ENCODE assay signal across 20 mouse cellular contexts in the genomic region with DNA sequence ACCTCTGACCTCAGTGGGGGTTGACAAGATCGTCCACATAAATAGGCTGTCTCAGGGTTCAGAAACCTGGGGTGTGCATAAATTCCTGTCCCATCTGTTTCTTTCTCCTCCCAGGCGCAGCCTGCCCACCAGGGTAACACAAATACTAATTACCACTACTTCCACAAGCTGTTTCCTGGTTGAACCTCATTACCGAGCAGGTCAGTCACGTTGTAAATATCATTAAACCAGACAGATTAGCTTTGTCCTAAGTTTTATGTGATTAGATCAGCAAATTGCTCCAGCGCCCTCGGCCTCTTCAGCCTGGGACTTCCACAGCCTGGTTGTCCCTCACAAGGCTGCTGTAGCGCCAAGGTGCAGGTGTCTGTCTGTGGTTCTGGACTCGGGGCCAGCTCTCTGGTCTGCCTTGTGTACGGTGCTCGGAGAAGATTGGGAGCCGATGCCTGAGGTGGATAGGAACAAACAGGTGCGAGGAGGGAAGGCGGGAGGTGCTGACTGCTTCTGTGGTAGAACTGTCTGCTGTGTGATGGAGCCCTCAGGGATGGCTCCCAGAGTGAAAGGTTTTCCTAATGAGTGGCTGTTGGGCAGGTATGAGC. TPM values are rescaled to one million over a fixed set of nuclear protein-coding genes. Genes with fewer than 3 reads are reported as not detected.
DNase-seq lines count a peak whose midpoint lies in the region; ATAC-seq and TF ChIP-seq lines count a peak whose summit lies in the region.
"Had no signal": no experiment of that assay in that cellular context is flagged by ENCODE, and none has a peak within 500 bp of the region (broad histone marks: within the 10 kb centered on the region; RNA-seq: fewer than 3 reads in every experiment).

No protein-coding gene starts in this region.

- ATAC-seq in forebrain, embryonic 12.5 days (ENCODE audit: low FRiP score), result 0 out of 2 replicates have a peak, but pooled peaks have one; percentile 18
- ATAC-seq in forebrain, embryonic 14.5 days, result no peak
- no peak for ATAC-seq in midbrain, postnatal 0 days (ENCODE audit: low FRiP score)
- no peak for ATAC-seq in midbrain, embryonic 14.5 days (ENCODE audit: low FRiP score, low TSS enrichment)
- ATAC-seq in limb, embryonic 11.5 days (ENCODE audit: insufficient number of reproducible peaks, low FRiP score, low TSS enrichment, low read depth), result no peak
- ATAC-seq: activated CD4-positive, CD25-positive, alpha-beta regulatory T cell, adult 4 months; midbrain, embryonic 16.5 days had no signal

- no peak overlapping the region for H3K9ac ChIP-seq in forebrain, embryonic 12.5 days
- H3K9ac ChIP-seq in forebrain, embryonic 14.5 days (ENCODE audit: low read length), result no peak overlapping the region
- H3K9ac ChIP-seq in midbrain, postnatal 0 days (replicated peaks; ENCODE audit: low read length, poor library complexity, severe bottlenecking), result no peak overlapping the region
- no peak overlapping the region for H3K9ac ChIP-seq in midbrain, embryonic 14.5 days (replicated peaks; ENCODE audit: low read length)
- no peak overlapping the region for H3K9ac ChIP-seq in limb, embryonic 11.5 days (ENCODE audit: low read length)
- H3K9ac ChIP-seq: kidney, embryonic 15.5 days had no signal

- H3K4me1 ChIP-seq in forebrain, embryonic 12.5 days, result peaks cover 18% of the 10 kb centered on the region
- H3K4me1 ChIP-seq in forebrain, embryonic 14.5 days (ENCODE audit: control insufficient read depth, insufficient read depth, low read length), result no peaks in the 10 kb centered on the region
- no peaks in the 10 kb centered on the region for H3K4me1 ChIP-seq in midbrain, postnatal 0 days (ENCODE audit: insufficient read depth, low read length)
- H3K4me1 ChIP-seq in midbrain, embryonic 14.5 days (ENCODE audit: control insufficient read depth, insufficient read depth, low read length), result peaks cover 6% of the 10 kb centered on the region; the same call in 1 of the 2 replicates
- peaks cover 8% of the 10 kb centered on the region for H3K4me1 ChIP-seq in limb, embryonic 11.5 days (ENCODE audit: control insufficient read depth, insufficient read depth, low read length)

- 67% methylated on average over 13 of the region's 13 CpGs for WGBS in forebrain, embryonic 12.5 days
- 53% methylated on average over 13 of the region's 13 CpGs for WGBS in forebrain, embryonic 14.5 days
- 67% methylated on average over 13 of the region's 13 CpGs for WGBS in midbrain, postnatal 0 days
- WGBS in midbrain, embryonic 14.5 days, result 71% methylated on average over 13 of the region's 13 CpGs
- WGBS in limb, embryonic 11.5 days, result 31% methylated on average over 13 of the region's 13 CpGs

- DNase-seq in forebrain, embryonic 14.5 days (ENCODE audit: low spot score), result no peak
- peak; percentile 37 for DNase-seq in midbrain, postnatal 0 days (ENCODE audit: low spot score)
- DNase-seq in midbrain, embryonic 14.5 days, result no peak
- peak; percentile 44 for DNase-seq in brain, embryonic 14.5 days (ENCODE audit: low read depth)
- peak; percentile 41 for DNase-seq in limb, embryonic 11.5 days (ENCODE audit: low spot score)
- no peak for DNase-seq in spleen, adult 18-20 months
- DNase-seq: adrenal gland, postnatal 25 days; heart, adult 2 months; liver; lung, adult 18-20 months; lung, postnatal 4 days; right cerebral cortex, adult 18-20 months; thymus, postnatal 14 days had no signal

- no peaks in the 10 kb centered on the region for H3K9me3 ChIP-seq in forebrain, embryonic 12.5 days
- H3K9me3 ChIP-seq in forebrain, embryonic 14.5 days (replicated peaks; ENCODE audit: control insufficient read depth, low read length), result no peaks in the 10 kb centered on the region
- H3K9me3 ChIP-seq in midbrain, postnatal 0 days (ENCODE audit: low read length), result no peaks in the 10 kb centered on the region
- no peaks in the 10 kb centered on the region for H3K9me3 ChIP-seq in midbrain, embryonic 14.5 days (ENCODE audit: control insufficient read depth, low read length)
- no peaks in the 10 kb centered on the region for H3K9me3 ChIP-seq in limb, embryonic 11.5 days (ENCODE audit: control insufficient read depth, low read length)
- H3K9me3 ChIP-seq: embryonic facial prominence, embryonic 12.5 days; kidney, embryonic 15.5 days had no signal

- peak overlapping the region; percentile 22; the same call in 1 of the 2 replicates for H3K27ac ChIP-seq in forebrain, embryonic 12.5 days
- H3K27ac ChIP-seq in forebrain, embryonic 14.5 days (ENCODE audit: low read depth, low read length), result no peak overlapping the region
- H3K27ac ChIP-seq in midbrain, postnatal 0 days (ENCODE audit: low read depth, low read length), result no peak overlapping the region
- H3K27ac ChIP-seq in midbrain, embryonic 14.5 days (replicated peaks; ENCODE audit: low read depth, low read length), result no peak overlapping the region
- no peak overlapping the region for H3K27ac ChIP-seq in limb, embryonic 11.5 days (replicated peaks; ENCODE audit: low read depth, low read length)
- H3K27ac ChIP-seq: embryonic facial prominence, embryonic 12.5 days; heart, adult 2 months; kidney, embryonic 15.5 days; left cerebral cortex, adult 2 months; stomach, postnatal 0 days had no signal

- H3K27me3 ChIP-seq in forebrain, embryonic 12.5 days, result peaks cover 4% of the 10 kb centered on the region; the same call in 1 of the 2 replicates
- H3K27me3 ChIP-seq in forebrain, embryonic 14.5 days (replicated peaks; ENCODE audit: control insufficient read depth, insufficient read depth, low read length), result no peaks in the 10 kb centered on the region
- H3K27me3 ChIP-seq in midbrain, postnatal 0 days (ENCODE audit: insufficient read depth, low read length), result no peaks in the 10 kb centered on the region
- no peaks in the 10 kb centered on the region for H3K27me3 ChIP-seq in midbrain, embryonic 14.5 days (ENCODE audit: control insufficient read depth, insufficient read depth, low read length)
- H3K27me3 ChIP-seq in limb, embryonic 11.5 days (ENCODE audit: control insufficient read depth, insufficient read depth, low read length), result no peaks in the 10 kb centered on the region
- H3K27me3 ChIP-seq: embryonic facial prominence, embryonic 12.5 days; kidney, embryonic 15.5 days had no signal

- no peak overlapping the region for H3K4me2 ChIP-seq in forebrain, embryonic 12.5 days
- H3K4me2 ChIP-seq in forebrain, embryonic 14.5 days (ENCODE audit: low read length), result no peak overlapping the region
- H3K4me2 ChIP-seq in midbrain, postnatal 0 days (ENCODE audit: low read depth, low read length, poor library complexity, severe bottlenecking), result no peak overlapping the region
- H3K4me2 ChIP-seq in midbrain, embryonic 14.5 days (ENCODE audit: low read length), result no peak overlapping the region
- no peak overlapping the region for H3K4me2 ChIP-seq in limb, embryonic 11.5 days (ENCODE audit: low read depth, severe bottlenecking)
- H3K4me2 ChIP-seq: embryonic facial prominence, embryonic 12.5 days; kidney, embryonic 15.5 days had no signal

- TF ChIP-seq POLR2A in brain, embryonic 14.5 days (IDR thresholded peaks at IDR 0.05; ENCODE audit: borderline replicate concordance, extremely low read depth, insufficient read depth, insufficient read length, poor library complexity, severe bottlenecking), result no peak

- TF ChIP-seq CTCF in midbrain, postnatal 0 days (IDR thresholded peaks at IDR 0.05), result no peak
- TF ChIP-seq CTCF in brain, embryonic 14.5 days (IDR thresholded peaks at IDR 0.05; ENCODE audit: borderline replicate concordance, extremely low read depth, insufficient read depth, insufficient read length), result no peak

- no peaks in the 10 kb centered on the region for H3K36me3 ChIP-seq in forebrain, embryonic 12.5 days (replicated peaks)
- H3K36me3 ChIP-seq in forebrain, embryonic 14.5 days (ENCODE audit: control insufficient read depth, insufficient read depth, low read length), result no peaks in the 10 kb centered on the region
- no peaks in the 10 kb centered on the region for H3K36me3 ChIP-seq in midbrain, postnatal 0 days (ENCODE audit: insufficient read depth, low read length)
- no peaks in the 10 kb centered on the region for H3K36me3 ChIP-seq in midbrain, embryonic 14.5 days (ENCODE audit: control insufficient read depth, insufficient read depth, low read length)
- no peaks in the 10 kb centered on the region for H3K36me3 ChIP-seq in limb, embryonic 11.5 days (ENCODE audit: control insufficient read depth, insufficient read depth, low read length)
- H3K36me3 ChIP-seq: embryonic facial prominence, embryonic 12.5 days; kidney, embryonic 15.5 days had no signal

- no peak overlapping the region for H3K4me3 ChIP-seq in forebrain, embryonic 12.5 days (replicated peaks)
- H3K4me3 ChIP-seq in forebrain, embryonic 14.5 days (ENCODE audit: low read depth, low read length), result no peak overlapping the region
- H3K4me3 ChIP-seq in midbrain, postnatal 0 days (ENCODE audit: low read depth, low read length), result no peak overlapping the region
- no peak overlapping the region for H3K4me3 ChIP-seq in midbrain, embryonic 14.5 days (replicated peaks; ENCODE audit: low read depth, low read length)
- no peak overlapping the region for H3K4me3 ChIP-seq in limb, embryonic 11.5 days (ENCODE audit: low read depth, low read length)
- H3K4me3 ChIP-seq: embryonic facial prominence, embryonic 12.5 days; heart, adult 2 months; kidney, embryonic 15.5 days; left cerebral cortex, adult 2 months had no signal

RNA-seq across cellular contexts. Expression of gene Ece1, which starts 43.0 kb away (rescaled TPM):
- polyA plus RNA-seq in forebrain, embryonic 12.5 days (2016; fragmentation: Nextera tagmentation; extraction: Ambion mirVana), result 18.3 and 23.4 TPM in 2 replicates
- 9.1 and 12.0 TPM in 2 replicates for polyA plus RNA-seq in forebrain, embryonic 14.5 days (2014; fragmentation: Nextera tagmentation; extraction: Ambion mirVana)
- total RNA-seq in midbrain, postnatal 0 days (2014; rRNA removed), result 36.3 and 51.9 TPM in 2 replicates
- 23.2 and 23.7 TPM in 2 replicates for polyA plus RNA-seq in midbrain, postnatal 0 days (2015; fragmentation: Nextera tagmentation; extraction: Ambion mirVana)
- 11.9 and 18.4 TPM in 2 replicates for polyA plus RNA-seq in midbrain, embryonic 14.5 days (2014; fragmentation: Nextera tagmentation; extraction: Ambion mirVana)
- 6.5 and 15.8 TPM in 2 replicates for polyA plus RNA-seq in brain, embryonic 14.5 days (2012; rRNA removed)
- polyA plus RNA-seq in limb, embryonic 11.5 days (2014; fragmentation: Nextera tagmentation; extraction: Ambion mirVana), result 38.0 and 39.0 TPM in 2 replicates

Comparison
In these comparisons a context has a peak if more than half of its experiments do, and no peak if none do; other contexts are left out.
1. DNase-seq: peak in midbrain, postnatal 0 days (single experiment), brain, embryonic 14.5 days (single experiment) and limb, embryonic 11.5 days (single experiment); none in forebrain, embryonic 14.5 days (single experiment), midbrain, embryonic 14.5 days (single experiment) and spleen, adult 18-20 months (0 of 2).